Mouse (Mus musculus): Measurements from ENCODE around the gene Gm20388. TPM values are rescaled to one million over a fixed set of nuclear protein-coding genes. Genes with fewer than 3 reads are reported as not detected.

Gm20388 gene
- total RNA-seq, 1 experiment, result 27.0 TPM

DNA sequence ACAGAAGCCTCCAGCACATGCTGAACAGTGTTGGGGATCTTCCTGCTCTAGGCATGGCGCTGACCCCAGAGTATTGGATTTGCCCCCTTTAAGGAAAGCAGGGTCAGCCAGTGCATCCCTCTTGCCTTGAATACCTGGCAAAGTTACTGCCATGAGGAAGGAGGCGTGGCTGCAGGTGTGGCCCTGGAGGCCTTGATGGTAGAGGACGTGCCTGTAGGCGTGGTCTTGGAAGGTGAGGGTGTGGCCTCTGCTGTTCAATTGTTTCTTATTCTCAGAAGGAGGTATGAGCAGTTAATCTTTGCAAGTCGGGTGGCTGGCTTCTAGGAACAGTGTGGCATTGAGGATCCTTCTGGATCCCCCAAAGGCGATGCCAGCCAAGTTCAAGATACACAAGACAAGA lies 2305.8 kb downstream of the Gm20388 start:
- Histone ChIP-seq H3K9me3 (ENCODE audit: control insufficient read depth, insufficient read depth, low read depth, low read length) (no peaks in the 10 kb centered on the region), H3K9ac (ENCODE audit: insufficient read depth, low read depth, low read length, poor library complexity, severe bottlenecking) (no peak overlapping the region), H3K4me1 (ENCODE audit: control insufficient read depth in 2 of 2, insufficient read depth in 2 of 2, low read length in 2 of 2, poor library complexity in 1 of 2) (no peaks in the 10 kb centered on the region), H3K27ac (ENCODE audit: insufficient read depth, low read depth, low read length, poor library complexity, severe bottlenecking) (no peak overlapping the region), H3K4me3 (ENCODE audit: insufficient read depth in 1 of 2, low read depth in 1 of 2, low read length in 2 of 2, poor library complexity in 1 of 2, severe bottlenecking in 1 of 2) (no peak overlapping the region), H3K36me3 (ENCODE audit: control insufficient read depth, insufficient read depth, low read length, poor library complexity, severe bottlenecking) (no peaks in the 10 kb centered on the region)
- in situ Hi-C loops (cut with MboI; ENCODE audit: low sequenced_read_pairs in 2 of 2, unreplicated experiment in 2 of 2), result no loop called here
- peak; percentile 13 for DNase-seq (ENCODE audit: low read depth, low spot score)
- TF ChIP-seq HCFC1 (IDR thresholded peaks at IDR 0.05; ENCODE audit: borderline replicate concordance, insufficient read depth, low read length), result no peak
- TF ChIP-seq ZC3H11A (IDR thresholded peaks at IDR 0.05; ENCODE audit: borderline replicate concordance, low read depth, low read length), result no peak
- no peak for TF ChIP-seq CHD2 (IDR thresholded peaks at IDR 0.05; ENCODE audit: low read depth, low read length)
- no peak for TF ChIP-seq ZNF384 (IDR thresholded peaks at IDR 0.05; ENCODE audit: low read depth, low read length)
- TF ChIP-seq MAFK (IDR thresholded peaks at IDR 0.05; ENCODE audit: insufficient read depth, low read depth, low read length), result no peak

- no peak overlapping the region for H3K4me3 ChIP-seq (ENCODE audit: insufficient read depth in 1 of 2, low read depth in 1 of 2, low read length in 2 of 2, poor library complexity in 1 of 2, severe bottlenecking in 1 of 2)
- TF ChIP-seq MAFK (IDR thresholded peaks at IDR 0.05; ENCODE audit: insufficient read depth, low read depth, low read length) (no peak), HCFC1 (IDR thresholded peaks at IDR 0.05; ENCODE audit: borderline replicate concordance, insufficient read depth, low read length) (no peak), ZC3H11A (IDR thresholded peaks at IDR 0.05; ENCODE audit: borderline replicate concordance, low read depth, low read length) (no peak), ZNF384 (IDR thresholded peaks at IDR 0.05; ENCODE audit: low read depth, low read length) (no peak), CHD2 (IDR thresholded peaks at IDR 0.05; ENCODE audit: low read depth, low read length) (no peak)
- H3K9ac ChIP-seq (ENCODE audit: insufficient read depth, low read depth, low read length, poor library complexity, severe bottlenecking), result no peak overlapping the region
- no peak overlapping the region for H3K27ac ChIP-seq (ENCODE audit: insufficient read depth, low read depth, low read length, poor library complexity, severe bottlenecking)
- no peaks in the 10 kb centered on the region for H3K36me3 ChIP-seq (ENCODE audit: control insufficient read depth, insufficient read depth, low read length, poor library complexity, severe bottlenecking)
- H3K4me1 ChIP-seq (ENCODE audit: control insufficient read depth in 2 of 2, insufficient read depth in 2 of 2, low read length in 2 of 2, poor library complexity in 1 of 2), result no peaks in the 10 kb centered on the region
- DNase-seq (ENCODE audit: low read depth, low spot score), result no peak
- H3K9me3 ChIP-seq (ENCODE audit: control insufficient read depth, insufficient read depth, low read depth, low read length), result no peaks in the 10 kb centered on the region
- in situ Hi-C loops (cut with MboI; ENCODE audit: low sequenced_read_pairs in 2 of 2, unreplicated experiment in 2 of 2), result no loop called here
These were observed 2307.0 kb downstream of the Gm20388 start for GRCm38 (mm10) chr8:122217456-122218177.

GRCm38 (mm10) chr8:122223976-122224649 lies 2313.5 kb downstream of the Gm20388 start:
- no peak overlapping the region for H3K9ac ChIP-seq (ENCODE audit: insufficient read depth, low read depth, low read length, poor library complexity, severe bottlenecking)
- TF ChIP-seq HCFC1 (IDR thresholded peaks at IDR 0.05; ENCODE audit: borderline replicate concordance, insufficient read depth, low read length), result no peak
- no peak for TF ChIP-seq ZC3H11A (IDR thresholded peaks at IDR 0.05; ENCODE audit: borderline replicate concordance, low read depth, low read length)
- no peak for TF ChIP-seq MAFK (IDR thresholded peaks at IDR 0.05; ENCODE audit: insufficient read depth, low read depth, low read length)
- no peak for TF ChIP-seq ZNF384 (IDR thresholded peaks at IDR 0.05; ENCODE audit: low read depth, low read length)
- no peak for TF ChIP-seq CHD2 (IDR thresholded peaks at IDR 0.05; ENCODE audit: low read depth, low read length)
- no peaks in the 10 kb centered on the region for H3K9me3 ChIP-seq (ENCODE audit: control insufficient read depth, insufficient read depth, low read depth, low read length)
- in situ Hi-C loops (cut with MboI; ENCODE audit: low sequenced_read_pairs in 2 of 2, unreplicated experiment in 2 of 2), result no loop called here
- H3K36me3 ChIP-seq (ENCODE audit: control insufficient read depth, insufficient read depth, low read length, poor library complexity, severe bottlenecking), result no peaks in the 10 kb centered on the region
- no peak overlapping the region for H3K27ac ChIP-seq (ENCODE audit: insufficient read depth, low read depth, low read length, poor library complexity, severe bottlenecking)
- H3K4me1 ChIP-seq (ENCODE audit: control insufficient read depth in 2 of 2, insufficient read depth in 2 of 2, low read length in 2 of 2, poor library complexity in 1 of 2), result peaks cover 0 to 2% of the 10 kb centered on the region in 2 experiments; a peak in 2 of 4 replicates
- no peak overlapping the region for H3K4me3 ChIP-seq (ENCODE audit: insufficient read depth in 1 of 2, low read depth in 1 of 2, low read length in 2 of 2, poor library complexity in 1 of 2, severe bottlenecking in 1 of 2)
- DNase-seq (ENCODE audit: low read depth, low spot score), result no peak

GRCm38 (mm10) chr8:122224650-122225022 lies 2314.0 kb downstream of the Gm20388 start:
- H3K27ac ChIP-seq (ENCODE audit: insufficient read depth, low read depth, low read length, poor library complexity, severe bottlenecking), result no peak overlapping the region
- H3K9ac ChIP-seq (ENCODE audit: insufficient read depth, low read depth, low read length, poor library complexity, severe bottlenecking), result no peak overlapping the region
- H3K36me3 ChIP-seq (ENCODE audit: control insufficient read depth, insufficient read depth, low read length, poor library complexity, severe bottlenecking), result no peaks in the 10 kb centered on the region
- no peak overlapping the region for H3K4me3 ChIP-seq (ENCODE audit: insufficient read depth in 1 of 2, low read depth in 1 of 2, low read length in 2 of 2, poor library complexity in 1 of 2, severe bottlenecking in 1 of 2)
- no peaks in the 10 kb centered on the region for H3K9me3 ChIP-seq (ENCODE audit: control insufficient read depth, insufficient read depth, low read depth, low read length)
- no peak for DNase-seq (ENCODE audit: low read depth, low spot score)
- TF ChIP-seq CHD2 (IDR thresholded peaks at IDR 0.05; ENCODE audit: low read depth, low read length) (no peak), MAFK (IDR thresholded peaks at IDR 0.05; ENCODE audit: insufficient read depth, low read depth, low read length) (no peak), ZC3H11A (IDR thresholded peaks at IDR 0.05; ENCODE audit: borderline replicate concordance, low read depth, low read length) (no peak), ZNF384 (IDR thresholded peaks at IDR 0.05; ENCODE audit: low read depth, low read length) (no peak), HCFC1 (IDR thresholded peaks at IDR 0.05; ENCODE audit: borderline replicate concordance, insufficient read depth, low read length) (no peak)
- peaks cover 0 to 7% of the 10 kb centered on the region in 2 experiments; a peak in 3 of 4 replicates for H3K4me1 ChIP-seq (ENCODE audit: control insufficient read depth in 2 of 2, insufficient read depth in 2 of 2, low read length in 2 of 2, poor library complexity in 1 of 2)
- in situ Hi-C loops (cut with MboI; ENCODE audit: low sequenced_read_pairs in 2 of 2, unreplicated experiment in 2 of 2), result no loop called here
